Mouse (Mus musculus) kidney, postnatal 0 days (tissue): Measurements from ENCODE around the gene Rap1a. TPM values are rescaled to one million over a fixed set of nuclear protein-coding genes. Genes with fewer than 3 reads are reported as not detected.

Experiments
- ATAC-seq: fragments of 200-750 bp; cut with Nextera tagmentation; replicated peaks from 2 replicates; pipeline ENCODE4 v1.8.0; 2017; ENCODE audit warnings: low read depth, moderate number of reproducible peaks, moderate TSS enrichment, moderate library complexity; ENCODE audit not compliant: low FRiP score
- DNase-seq: peaks from one replicate; pipeline ENCODE4 v3.0.0-alpha.2; 2016; ENCODE audit warnings: low spot score
- H3K27ac ChIP-seq: fragments of 300-500 bp; sonication (generic); 2 replicates; pipeline ENCODE4 v1.5.1; 2014; ENCODE audit warnings: mild to moderate bottlenecking
- H3K27me3 ChIP-seq: fragments of 300-500 bp; sonication (generic); 2 replicates; pipeline ENCODE4 v1.6.1; 2014; ENCODE audit warnings: low read length, mixed read lengths; ENCODE audit not compliant: insufficient read depth
- H3K36me3 ChIP-seq: fragments of 300-500 bp; sonication (generic); 2 replicates; pipeline ENCODE4 v1.6.1; 2014; ENCODE audit warnings: low read length, mixed read lengths; ENCODE audit not compliant: insufficient read depth
- H3K4me1 ChIP-seq: fragments of 300-500 bp; sonication (generic); replicated peaks from 2 replicates; pipeline ENCODE4 v1.6.1; 2014; ENCODE audit warnings: antibody characterized with exemption, low read length, mixed read lengths; ENCODE audit not compliant: insufficient read depth
- H3K4me2 ChIP-seq: fragments of 300-500 bp; sonication (generic); 2 replicates; pipeline ENCODE4 v1.6.1; 2014; ENCODE audit warnings: mild to moderate bottlenecking, low read length, moderate library complexity, mixed read lengths
- H3K4me3 ChIP-seq: fragments of 300-500 bp; sonication (generic); replicated peaks from 2 replicates; pipeline ENCODE4 v1.5.1; 2014; ENCODE audit warnings: low read depth, low read length
- H3K9ac ChIP-seq: fragments of 300-500 bp; sonication (generic); 2 replicates; pipeline ENCODE4 v1.6.1; 2014; ENCODE audit warnings: low read depth, low read length
- H3K9me3 ChIP-seq: fragments of 300-500 bp; sonication (generic); replicated peaks from 2 replicates; pipeline ENCODE4 v1.6.1; 2016; ENCODE audit warnings: low read length, inconsistent platforms, mixed read lengths
- CTCF ChIP-seq: IDR thresholded peaks from 2 replicates; pipeline ENCODE4 v1.5.1; 2016; ENCODE audit warnings: antibody characterized with exemption, low read depth, mild to moderate bottlenecking, moderate library complexity
- WGBS: fragments of 180-500 bp; shearing (Covaris S2); extraction: QIAGEN DNeasy Blood & Tissue Kit; methylation state at CpG from one replicate; pipeline ENCODE4 v1.1.7; 2014; 5-methylcytosine and 5-hydroxymethylcytosine counted together
- polyA plus RNA-seq: library from polyadenylated mRNA; unstranded; fragments of >200 nt; fragmentation: Nextera tagmentation; extraction: Ambion mirVana; gene quantifications from 2 replicates; pipeline ENCODE4 v1.2.1, GENCODE M21; 2015

Rap1a gene
- polyA plus RNA-seq, result 111 and 123 TPM in 2 replicates

GRCm38 (mm10) chr3:105801191-105802166 lies at the start of gene Rap1a:
TSS of gene Rap1a (minus strand) at chr3:105801336.
- peak within 1 kb of the TSS; percentile 82 for H3K4me2 ChIP-seq
- no peaks in the 10 kb centered on the region for H3K27me3 ChIP-seq
- H3K27ac ChIP-seq, result peak within 1 kb of the TSS; percentile 95
- H3K4me1 ChIP-seq, result 0 out of 2 replicates have a peak, but pooled peaks cover 8% of the 10 kb centered on the region
- no peaks in the 10 kb centered on the region for H3K36me3 ChIP-seq
- WGBS, result 19% methylated on average over 38 of the region's 50 CpGs
- peak within 1 kb of the TSS; percentile 85 for H3K4me3 ChIP-seq
- DNase-seq (peak; percentile 83), ATAC-seq (peak; percentile 93)
- H3K9me3 ChIP-seq, result no peaks in the 10 kb centered on the region
- no peak for TF ChIP-seq CTCF
- peak within 1 kb of the TSS; percentile 93 for H3K9ac ChIP-seq

- H3K4me3 ChIP-seq, result no peak overlapping the region
- H3K4me1 ChIP-seq, result no peaks in the 10 kb centered on the region
- no peak overlapping the region for H3K9ac ChIP-seq
- no peak for TF ChIP-seq CTCF
- H3K36me3 ChIP-seq, result no peaks in the 10 kb centered on the region
- H3K9me3 ChIP-seq, result no peaks in the 10 kb centered on the region
- no peak overlapping the region for H3K4me2 ChIP-seq
- no peaks in the 10 kb centered on the region for H3K27me3 ChIP-seq
- ATAC-seq (no peak), DNase-seq (no peak)
- 63% methylated on average over 7 of the region's 7 CpGs for WGBS
- no peak overlapping the region for H3K27ac ChIP-seq
Observed at GRCm38 (mm10) chr3:105846294-105847069, 45.3 kb upstream of the Rap1a start.

GRCm38 (mm10) chr3:105839836-105840235 lies 38.7 kb upstream of the Rap1a start:
- H3K36me3 ChIP-seq, result no peaks in the 10 kb centered on the region
- 81% methylated on average over 4 of the region's 4 CpGs for WGBS
- no peaks in the 10 kb centered on the region for H3K4me1 ChIP-seq
- no peak overlapping the region for H3K27ac ChIP-seq
- H3K4me3 ChIP-seq, result no peak overlapping the region
- H3K9me3 ChIP-seq, result no peaks in the 10 kb centered on the region
- H3K9ac ChIP-seq, result no peak overlapping the region
- no peak for TF ChIP-seq CTCF
- H3K4me2 ChIP-seq, result no peak overlapping the region
- ATAC-seq (no peak), DNase-seq (no peak)
- no peaks in the 10 kb centered on the region for H3K27me3 ChIP-seq

GRCm38 (mm10) chr3:105838655-105839054 lies 37.5 kb upstream of the Rap1a start:
- WGBS, result 39% methylated on average over 3 of the region's 3 CpGs
- no peak overlapping the region for H3K4me3 ChIP-seq
- TF ChIP-seq CTCF, result no peak
- H3K27me3 ChIP-seq, result no peaks in the 10 kb centered on the region
- H3K9ac ChIP-seq, result no peak overlapping the region
- H3K9me3 ChIP-seq, result no peaks in the 10 kb centered on the region
- no peaks in the 10 kb centered on the region for H3K4me1 ChIP-seq
- DNase-seq (no peak), ATAC-seq (no peak)
- no peak overlapping the region for H3K27ac ChIP-seq
- no peaks in the 10 kb centered on the region for H3K36me3 ChIP-seq
- no peak overlapping the region for H3K4me2 ChIP-seq

GRCm38 (mm10) chr3:105836883-105837282 lies 35.7 kb upstream of the Rap1a start:
- no peak for TF ChIP-seq CTCF
- DNase-seq (no peak), ATAC-seq (no peak)
- no peak overlapping the region for H3K9ac ChIP-seq
- no peak overlapping the region for H3K4me3 ChIP-seq
- H3K36me3 ChIP-seq, result no peaks in the 10 kb centered on the region
- H3K4me2 ChIP-seq, result no peak overlapping the region
- WGBS, result 87% methylated on average over 3 of the region's 3 CpGs
- no peaks in the 10 kb centered on the region for H3K27me3 ChIP-seq
- no peak overlapping the region for H3K27ac ChIP-seq
- H3K9me3 ChIP-seq, result no peaks in the 10 kb centered on the region
- no peaks in the 10 kb centered on the region for H3K4me1 ChIP-seq

GRCm38 (mm10) chr3:105835875-105836274 lies 34.7 kb upstream of the Rap1a start:
- H3K27me3 ChIP-seq, result no peaks in the 10 kb centered on the region
- H3K9ac ChIP-seq, result no peak overlapping the region
- H3K4me1 ChIP-seq, result no peaks in the 10 kb centered on the region
- TF ChIP-seq CTCF, result no peak
- ATAC-seq (no peak), DNase-seq (no peak)
- no peak overlapping the region for H3K27ac ChIP-seq
- 83% methylated on average over 3 of the region's 3 CpGs for WGBS
- no peak overlapping the region for H3K4me2 ChIP-seq
- H3K9me3 ChIP-seq, result no peaks in the 10 kb centered on the region
- H3K36me3 ChIP-seq, result no peaks in the 10 kb centered on the region
- no peak overlapping the region for H3K4me3 ChIP-seq
